Mouse (Mus musculus) CD4-positive naive resting alpha-beta T cell, adult 57 days (primary cell): ENCODE data around the gene Skil. TPM values are rescaled to one million over a fixed set of nuclear protein-coding genes. Genes with fewer than 3 reads are reported as not detected.

Experiments
- total RNA-seq: library from RNA; stranded (reverse); gene quantifications from one replicate; pipeline ENCODE4 v1.2.4, GENCODE M21; 2023

Skil gene
- total RNA-seq, result 147 TPM

GRCm38 (mm10) chr3:31094531-31095178 lies at the start of gene Skil:
Gene Skil (plus strand): TSS chr3:31095058.

GRCm38 (mm10) chr3:31149706-31150105 lies 54.8 kb downstream of the Skil start, which contains the start of gene Cldn11:
Gene Cldn11 (plus strand): TSS chr3:31149920.

Other genes starting within 250 kb of the Skil start
- gene Gpr160, start 239.1 kb upstream of the Skil start, total RNA-seq, result 0.65 TPM
- 83.2 TPM for gene Phc3, start 125.6 kb upstream of the Skil start, total RNA-seq
- 14.1 TPM for gene Prkci, start 99.3 kb upstream of the Skil start, total RNA-seq
- gene Cldn11, start 54.9 kb downstream of the Skil start, total RNA-seq, result not detected
- 0.24 TPM for gene Slc7a14, start 215.3 kb downstream of the Skil start, total RNA-seq